In the genomic region with DNA sequence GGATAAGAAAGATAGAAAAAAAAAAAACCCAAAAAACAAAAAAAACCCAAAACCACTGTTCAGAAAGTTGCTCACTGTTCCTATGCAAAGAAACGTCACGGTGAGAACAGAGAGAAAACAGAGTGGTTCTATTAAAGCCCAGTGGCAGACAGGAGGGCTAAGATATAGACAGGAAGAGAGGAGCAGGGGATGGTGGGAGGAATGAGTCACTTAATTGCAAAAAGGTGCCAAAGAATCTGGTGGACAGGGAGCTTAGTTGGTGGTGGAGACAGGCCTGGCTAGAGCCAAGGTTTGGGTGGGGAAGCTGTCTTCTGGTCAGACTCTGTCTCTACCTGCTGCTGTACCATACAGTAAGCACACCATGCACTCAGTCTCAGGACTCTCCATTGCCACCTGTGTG, we compare ENCODE assay signal across 26 mouse cellular contexts. TPM values are rescaled to one million over a fixed set of nuclear protein-coding genes. Genes with fewer than 3 reads are reported as not detected.
DNase-seq lines count a peak whose midpoint lies in the region; ATAC-seq and TF ChIP-seq lines count a peak whose summit lies in the region.
"Had no signal": no experiment of that assay in that cellular context is flagged by ENCODE, and none has a peak within 500 bp of the region (broad histone marks: within the 10 kb centered on the region; RNA-seq: fewer than 3 reads in every experiment).

No protein-coding gene starts in this region.

- no peak overlapping the region for H3K4me2 ChIP-seq in embryonic facial prominence, embryonic 13.5 days
- no peak overlapping the region for H3K4me2 ChIP-seq in midbrain, embryonic 11.5 days
- H3K4me2 ChIP-seq in midbrain, postnatal 0 days (ENCODE audit: low read depth, low read length, poor library complexity, severe bottlenecking): no peak overlapping the region
- H3K4me2 ChIP-seq: forebrain, embryonic 13.5 days; forebrain, embryonic 15.5 days had no signal

- no peak for TF ChIP-seq CTCF in midbrain, postnatal 0 days (IDR thresholded peaks at IDR 0.05)

- no peaks in the 10 kb centered on the region for H3K36me3 ChIP-seq in embryonic facial prominence, embryonic 13.5 days
- H3K36me3 ChIP-seq in embryonic facial prominence, embryonic 10.5 days (replicated peaks): no peaks in the 10 kb centered on the region
- H3K36me3 ChIP-seq in midbrain, embryonic 11.5 days (ENCODE audit: control insufficient read depth, insufficient read depth, low read length): no peaks in the 10 kb centered on the region
- no peaks in the 10 kb centered on the region for H3K36me3 ChIP-seq in midbrain, postnatal 0 days (ENCODE audit: insufficient read depth, low read length)
- H3K36me3 ChIP-seq: forebrain, embryonic 15.5 days; G1E had no signal

- H3K9me3 ChIP-seq in embryonic facial prominence, embryonic 13.5 days: no peaks in the 10 kb centered on the region
- no peaks in the 10 kb centered on the region for H3K9me3 ChIP-seq in embryonic facial prominence, embryonic 10.5 days
- H3K9me3 ChIP-seq in midbrain, embryonic 11.5 days (ENCODE audit: control insufficient read depth, low read length): no peaks in the 10 kb centered on the region
- H3K9me3 ChIP-seq in midbrain, postnatal 0 days (ENCODE audit: low read length): no peaks in the 10 kb centered on the region
- H3K9me3 ChIP-seq: forebrain, embryonic 13.5 days; forebrain, embryonic 15.5 days; G1E had no signal

- H3K27me3 ChIP-seq in embryonic facial prominence, embryonic 13.5 days: no peaks in the 10 kb centered on the region
- no peaks in the 10 kb centered on the region for H3K27me3 ChIP-seq in embryonic facial prominence, embryonic 10.5 days (replicated peaks; ENCODE audit: low read depth, poor library complexity, severe bottlenecking)
- no peaks in the 10 kb centered on the region for H3K27me3 ChIP-seq in midbrain, embryonic 11.5 days (ENCODE audit: control insufficient read depth, insufficient read depth, low read length)
- H3K27me3 ChIP-seq in midbrain, postnatal 0 days (ENCODE audit: insufficient read depth, low read length): no peaks in the 10 kb centered on the region
- H3K27me3 ChIP-seq: CH12.LX; forebrain, embryonic 13.5 days; forebrain, embryonic 15.5 days; Patski had no signal

- WGBS in embryonic facial prominence, embryonic 13.5 days: 70% methylated on average over 2 of the region's 2 CpGs
- WGBS in embryonic facial prominence, embryonic 10.5 days: 77% methylated on average over 2 of the region's 2 CpGs
- 75% methylated on average over 2 of the region's 2 CpGs for WGBS in midbrain, embryonic 11.5 days
- WGBS in midbrain, postnatal 0 days: 87% methylated on average over 2 of the region's 2 CpGs

- DNase-seq in embryonic facial prominence, embryonic 10.5 days (ENCODE audit: low spot score): no peak
- DNase-seq in midbrain, embryonic 11.5 days (ENCODE audit: low spot score, missing footprints): peak; percentile 65
- no peak for DNase-seq in midbrain, postnatal 0 days (ENCODE audit: low spot score)
- peak; percentile 16 for DNase-seq in CD4-positive, CD25-positive, alpha-beta regulatory T cell, adult 2 months (ENCODE audit: low read depth, low spot score)
- no peak for DNase-seq in layer of hippocampus, postnatal 10 days (ENCODE audit: low spot score in 2 of 2)
- DNase-seq in liver: no peak
- DNase-seq: adrenal gland, adult 8-10 months; adrenal gland, postnatal 14 days; adrenal gland, postnatal 36 days; B cell, adult 2 months; cerebellum, adult 11-12 months; cerebellum, adult 2 months; cerebellum, adult 9-10 months; cerebellum, postnatal 10 days; cerebellum, postnatal 25 days had no signal

- H3K27ac ChIP-seq in embryonic facial prominence, embryonic 13.5 days: no peak overlapping the region
- H3K27ac ChIP-seq in embryonic facial prominence, embryonic 10.5 days (replicated peaks): no peak overlapping the region
- no peak overlapping the region for H3K27ac ChIP-seq in midbrain, embryonic 11.5 days (ENCODE audit: low read depth, low read length)
- no peak overlapping the region for H3K27ac ChIP-seq in midbrain, postnatal 0 days (ENCODE audit: low read depth, low read length)
- H3K27ac ChIP-seq: forebrain, embryonic 13.5 days; forebrain, embryonic 15.5 days had no signal

- 0 out of 2 replicates have a peak, but pooled peaks have one; percentile 15 for ATAC-seq in embryonic facial prominence, embryonic 13.5 days (ENCODE audit: insufficient number of reproducible peaks, insufficient read depth, low FRiP score, low TSS enrichment, low read depth)
- no peak for ATAC-seq in midbrain, embryonic 11.5 days (ENCODE audit: low FRiP score)
- ATAC-seq in midbrain, postnatal 0 days (ENCODE audit: low FRiP score): no peak
- ATAC-seq: activated CD4-positive, CD25-positive, alpha-beta regulatory T cell, adult 4 months; forebrain, embryonic 13.5 days; forebrain, embryonic 15.5 days; Patski had no signal

- H3K4me3 ChIP-seq in embryonic facial prominence, embryonic 13.5 days: no peak overlapping the region
- no peak overlapping the region for H3K4me3 ChIP-seq in embryonic facial prominence, embryonic 10.5 days
- no peak overlapping the region for H3K4me3 ChIP-seq in midbrain, embryonic 11.5 days (ENCODE audit: low read depth, low read length)
- H3K4me3 ChIP-seq in midbrain, postnatal 0 days (ENCODE audit: low read depth, low read length): no peak overlapping the region
- H3K4me3 ChIP-seq: forebrain, embryonic 13.5 days; forebrain, embryonic 15.5 days had no signal

- no peak overlapping the region for H3K9ac ChIP-seq in embryonic facial prominence, embryonic 13.5 days
- H3K9ac ChIP-seq in midbrain, embryonic 11.5 days (ENCODE audit: low read length): no peak overlapping the region
- H3K9ac ChIP-seq in midbrain, postnatal 0 days (replicated peaks; ENCODE audit: low read length, poor library complexity, severe bottlenecking): no peak overlapping the region
- H3K9ac ChIP-seq: forebrain, embryonic 13.5 days; forebrain, embryonic 15.5 days had no signal

- peaks cover 13% of the 10 kb centered on the region for H3K4me1 ChIP-seq in embryonic facial prominence, embryonic 13.5 days
- peaks cover 13% of the 10 kb centered on the region; the same call in 1 of the 2 replicates for H3K4me1 ChIP-seq in embryonic facial prominence, embryonic 10.5 days
- 0 out of 2 replicates have a peak, but pooled peaks cover 4% of the 10 kb centered on the region for H3K4me1 ChIP-seq in midbrain, embryonic 11.5 days (ENCODE audit: control insufficient read depth, insufficient read depth, low read length)
- no peaks in the 10 kb centered on the region for H3K4me1 ChIP-seq in midbrain, postnatal 0 days (ENCODE audit: insufficient read depth, low read length)

RNA-seq across cellular contexts. Expression of gene Tnfsf4, which starts 19.3 kb away (rescaled TPM):
- not detected in 2 replicates for polyA plus RNA-seq in embryonic facial prominence, embryonic 13.5 days (2015; fragmentation: Nextera tagmentation; extraction: Ambion mirVana)
- not detected in 2 replicates for polyA plus RNA-seq in embryonic facial prominence, embryonic 10.5 days (2016; fragmentation: Nextera tagmentation; extraction: Ambion mirVana)
- polyA plus RNA-seq in midbrain, embryonic 11.5 days (2014; fragmentation: Nextera tagmentation; extraction: Ambion mirVana): 0.20 and 0.40 TPM in 2 replicates
- not detected in 2 replicates for total RNA-seq in midbrain, postnatal 0 days (2014; rRNA removed)
- not detected in 2 replicates for polyA plus RNA-seq in midbrain, postnatal 0 days (2015; fragmentation: Nextera tagmentation; extraction: Ambion mirVana)
- not detected for total RNA-seq in layer of hippocampus, postnatal 10 days (2021)
- total RNA-seq: adrenal gland, adult 18-20 months; adrenal gland, adult 8-10 months; adrenal gland, postnatal 14 days; adrenal gland, postnatal 36 days had no signal
- polyA plus RNA-seq: cerebellum, adult 2 months; cortical plate, adult 2 months; embryonic facial prominence, embryonic 11.5 days; forebrain, embryonic 11.5 days; forebrain, embryonic 13.5 days; forebrain, embryonic 15.5 days; G1E; Patski had no signal

Comparison
In these comparisons a context has a peak if more than half of its experiments do, and no peak if none do; other contexts are left out.
1. DNase-seq: peak in midbrain, embryonic 11.5 days (single experiment) and CD4-positive, CD25-positive, alpha-beta regulatory T cell, adult 2 months (single experiment); none in embryonic facial prominence, embryonic 10.5 days (single experiment), midbrain, postnatal 0 days (single experiment), layer of hippocampus, postnatal 10 days (0 of 2) and liver (single experiment).